Mouse (Mus musculus) layer of hippocampus, postnatal 36 days (tissue): ENCODE measurements around the gene Fam43b. TPM values are rescaled to one million over a fixed set of nuclear protein-coding genes. Genes with fewer than 3 reads are reported as not detected.

Experiments used
- DNase-seq, 2 experiments: peaks; one replicate each; pipeline ENCODE4 v3.0.0; 2022
- total RNA-seq, 2 experiments: library from RNA; stranded (reverse); gene quantifications; 2 replicates each; pipeline ENCODE4 v1.2.3; 2021

The Fam43b gene
- total RNA-seq, 2 experiments from 2014 or later = 31.2 to 31.3 TPM

GRCm38 (mm10) chr4:138393703-138394102 is 2.6 kb downstream of the Fam43b start:
- DNase-seq = no peak

DNA sequence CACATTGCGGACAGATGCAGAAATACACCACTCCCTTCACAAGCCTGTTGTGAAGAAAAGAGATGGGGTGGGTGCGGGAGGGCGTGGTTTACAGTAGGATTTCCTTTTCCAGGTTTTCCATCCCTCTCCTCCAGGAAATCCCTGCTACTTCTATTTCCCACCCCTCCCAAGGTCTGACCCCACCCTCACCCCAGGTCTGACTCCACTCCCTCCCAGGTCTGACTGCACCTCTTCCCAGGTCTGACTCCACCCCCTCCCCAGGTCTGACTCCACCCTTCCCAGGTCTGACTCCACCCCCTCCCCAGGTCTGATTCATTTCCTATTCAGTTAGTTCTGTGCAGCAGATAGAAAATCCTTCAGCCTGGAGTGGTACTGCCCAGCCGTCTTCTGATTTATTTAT is 12.5 kb downstream of the Fam43b start:
- no peak for DNase-seq

- DNase-seq = no peak
These were observed 13.9 kb downstream of the Fam43b start for GRCm38 (mm10) chr4:138382462-138382861.

- no peak for DNase-seq
These were observed 16.1 kb downstream of the Fam43b start for GRCm38 (mm10) chr4:138380132-138380689.

- peak; percentile 57 to 68 for DNase-seq
These were observed 17.1 kb downstream of the Fam43b start for GRCm38 (mm10) chr4:138379091-138379840.

DNA sequence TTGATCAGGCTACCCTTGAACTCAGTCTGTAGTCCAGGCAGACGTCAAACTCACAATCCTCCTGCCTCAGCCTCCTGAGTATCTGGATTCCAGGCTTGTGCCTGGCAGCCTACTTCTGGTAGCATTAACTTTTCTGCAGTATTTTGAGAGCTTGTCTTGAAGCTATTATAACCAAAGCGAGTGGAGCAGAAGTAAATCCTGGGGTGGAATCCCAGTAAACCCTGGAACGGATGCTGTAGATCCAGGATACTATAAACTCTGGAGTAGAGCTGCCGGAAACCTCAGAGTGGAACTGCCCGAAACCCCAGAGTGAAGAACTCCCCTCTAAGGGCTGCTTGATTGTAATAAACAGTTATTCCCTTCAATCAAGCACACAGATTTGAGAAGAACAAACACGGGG is 18.8 kb downstream of the Fam43b start:
- no peak for DNase-seq

- DNase-seq = no peak
These were observed 21.2 kb downstream of the Fam43b start for GRCm38 (mm10) chr4:138375117-138375516.

- no peak for DNase-seq
These were observed 25.3 kb downstream of the Fam43b start for GRCm38 (mm10) chr4:138370996-138371516.

DNA sequence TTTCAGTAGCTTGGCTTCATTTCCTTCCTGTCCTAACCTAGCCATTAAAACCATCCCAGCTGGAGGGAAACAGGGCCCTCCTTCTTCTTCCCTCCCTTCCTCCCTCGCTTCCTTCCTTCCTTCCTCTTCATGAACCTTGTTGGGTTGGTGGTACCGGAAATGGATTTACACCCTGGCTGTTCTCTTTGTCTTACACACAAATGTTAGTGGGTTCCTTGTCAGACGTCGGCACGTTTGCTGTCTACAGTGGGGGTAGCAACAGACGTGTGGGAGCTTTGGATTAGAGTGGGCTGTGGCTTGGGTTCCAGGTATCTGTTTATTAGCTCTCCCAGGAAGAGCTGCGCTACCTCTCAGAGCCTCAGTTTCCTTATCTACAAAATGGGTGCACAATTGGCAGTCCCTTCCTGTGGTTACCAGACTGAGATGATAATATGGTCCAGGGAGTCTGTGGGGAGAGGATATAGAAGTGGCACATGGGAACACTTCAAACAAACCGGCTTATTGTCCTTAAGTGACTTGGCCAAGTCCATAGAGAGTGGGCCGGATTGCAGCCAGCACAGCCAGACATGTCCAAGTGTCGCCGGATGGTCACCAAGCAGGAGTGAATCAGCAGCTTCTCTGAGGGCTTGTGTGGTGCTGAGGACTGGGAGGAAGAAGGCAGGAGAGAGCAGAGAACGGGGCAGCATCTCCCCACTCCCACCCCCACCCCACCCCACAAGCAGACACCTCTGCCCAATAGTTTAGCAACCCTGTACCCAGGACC is 27.6 kb downstream of the Fam43b start:
- no peak for DNase-seq

DNA sequence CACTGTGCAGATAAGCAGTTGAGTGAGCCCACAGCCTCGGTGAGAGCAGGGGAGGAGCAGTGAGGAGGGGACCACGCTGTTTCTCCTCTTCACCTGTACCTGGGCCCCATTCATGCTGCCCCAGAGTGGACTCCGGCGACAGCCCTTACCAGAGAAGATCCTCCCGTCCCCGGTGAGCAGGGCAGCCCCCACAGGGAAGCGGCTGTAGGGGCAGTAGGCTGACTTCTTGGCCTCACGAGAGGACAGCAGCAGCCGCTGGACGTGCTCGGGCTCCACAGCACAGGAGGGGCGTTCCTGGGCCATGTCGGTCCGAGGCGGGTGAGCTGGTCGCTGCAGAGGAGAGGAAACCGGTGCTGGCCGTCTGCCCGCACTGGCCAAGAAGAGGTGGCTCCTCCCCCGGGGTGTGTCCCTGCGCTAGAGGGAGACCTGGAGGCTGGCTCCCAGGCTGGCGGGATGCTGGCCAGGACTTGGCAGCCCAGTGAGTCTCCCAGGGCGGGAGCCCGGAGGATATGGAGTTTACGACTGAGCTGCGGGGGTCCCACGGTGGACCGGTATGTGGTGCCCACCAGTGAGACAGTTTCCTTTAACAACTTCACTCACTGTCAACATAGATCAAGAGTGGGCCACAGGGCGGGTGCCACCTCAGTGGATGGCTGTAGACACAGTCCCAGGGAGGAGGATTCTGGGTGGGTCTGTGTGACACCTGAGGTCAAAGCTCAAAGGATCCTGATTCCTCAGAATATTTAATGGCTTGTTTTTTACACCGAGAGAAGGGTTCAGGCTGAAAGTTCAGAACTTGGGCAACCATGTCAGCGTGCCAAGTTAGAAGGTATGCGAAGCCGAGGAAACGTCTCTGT is 28.5 kb downstream of the Fam43b start, which contains the start of gene Cda:
Gene Cda, minus strand, starts transcription at position 352 of the 857 bp plus-strand sequence.
- no peak for DNase-seq

- DNase-seq = no peak
These were observed 29.8 kb downstream of the Fam43b start for GRCm38 (mm10) chr4:138366561-138366960.

GRCm38 (mm10) chr4:138363511-138363910 is 32.8 kb downstream of the Fam43b start:
- DNase-seq = no peak

GRCm38 (mm10) chr4:138362883-138363282 is 33.4 kb downstream of the Fam43b start:
- no peak for DNase-seq

DNA sequence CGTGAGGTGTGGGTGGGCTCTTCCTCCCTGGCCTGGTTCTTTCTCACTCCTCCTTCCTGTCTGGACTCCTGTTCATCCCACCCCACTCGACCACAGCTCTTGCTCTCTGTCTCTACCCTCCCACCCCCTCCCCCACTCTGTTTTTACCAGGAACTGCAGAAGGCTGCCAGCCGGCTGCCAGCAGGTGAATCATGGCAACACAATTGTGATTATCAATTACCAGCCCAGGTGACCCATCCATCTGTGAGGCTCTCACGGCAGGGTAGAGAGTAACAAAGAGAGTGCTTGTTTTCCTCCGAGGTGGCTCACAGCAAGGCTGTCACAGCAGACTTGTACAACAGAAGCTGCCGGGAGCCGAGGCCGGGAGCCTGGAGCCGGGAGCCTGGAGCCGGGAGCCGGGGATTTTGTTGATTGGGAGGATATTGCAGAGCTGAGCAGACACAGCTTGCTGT is 34.9 kb downstream of the Fam43b start:
- peak in 1 of 2 experiments; percentile 24 for DNase-seq

- DNase-seq = no peak
These were observed 38.2 kb downstream of the Fam43b start for GRCm38 (mm10) chr4:138358176-138358575.

GRCm38 (mm10) chr4:138356551-138356950 is 39.8 kb downstream of the Fam43b start:
- no peak for DNase-seq

- DNase-seq = no peak
These were observed 40.2 kb downstream of the Fam43b start for GRCm38 (mm10) chr4:138356141-138356540.

DNA sequence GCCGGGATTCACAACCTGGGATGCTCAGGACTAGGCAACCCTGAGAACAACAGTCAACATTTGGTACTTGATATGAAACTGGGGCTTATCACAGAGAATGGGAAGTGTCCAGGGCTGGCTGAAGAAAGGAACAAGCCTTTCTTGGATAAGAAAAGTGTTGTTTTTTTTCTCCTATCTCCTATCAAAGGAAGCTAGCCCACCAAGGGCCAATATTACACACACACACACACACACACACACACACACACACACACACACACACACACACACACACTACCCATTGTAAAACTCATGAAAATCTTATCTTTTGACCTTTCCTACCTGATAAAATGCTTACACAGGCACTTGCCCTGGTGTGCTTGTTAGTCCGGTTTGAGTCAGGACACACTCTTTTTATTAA is 40.8 kb downstream of the Fam43b start:
- no peak for DNase-seq

DNA sequence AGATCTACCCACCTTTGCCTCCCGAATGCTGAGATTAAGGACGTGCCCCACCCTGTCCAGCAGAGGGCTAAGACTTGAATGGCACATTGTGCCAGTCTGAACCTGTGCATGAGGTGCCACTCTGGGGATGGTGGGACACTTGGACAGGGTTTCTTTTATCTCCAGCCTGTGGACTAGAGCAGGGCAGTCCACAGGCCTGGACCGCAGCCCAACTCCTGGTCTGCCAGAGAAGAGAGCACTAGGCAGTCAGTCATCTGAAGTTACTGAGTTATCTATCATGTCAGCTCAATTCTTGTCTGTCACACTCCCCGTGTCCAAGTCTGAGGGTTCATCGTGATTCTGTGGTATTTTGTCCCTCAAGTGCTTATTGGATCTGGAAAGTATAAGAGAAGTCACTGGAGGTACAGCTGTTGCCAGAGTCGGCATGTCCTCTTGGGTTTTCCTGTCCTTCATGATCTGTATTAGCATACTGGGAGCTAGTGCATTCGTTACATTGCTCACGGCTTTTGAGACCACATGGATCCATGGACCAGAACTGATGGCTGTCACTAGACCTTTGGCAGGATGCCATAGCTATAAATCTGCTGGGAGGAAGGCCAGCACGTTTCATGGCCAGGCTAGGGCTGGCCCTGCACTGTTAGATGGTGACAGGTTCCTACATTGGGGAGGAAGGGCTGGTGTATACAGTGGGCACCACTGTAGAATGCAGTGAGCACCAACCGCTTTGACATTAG is 42.7 kb downstream of the Fam43b start:
- DNase-seq = no peak

- no peak for DNase-seq
These were observed 43.6 kb downstream of the Fam43b start for GRCm38 (mm10) chr4:138352692-138353091.

GRCm38 (mm10) chr4:138351821-138352220 is 44.5 kb downstream of the Fam43b start:
- DNase-seq = no peak
